Mouse (Mus musculus) adrenal gland, adult (tissue): Measurements from ENCODE around the gene Ppa2.

ENCODE experiments used
- DNase-seq, 2 experiments: peaks; one replicate each; pipeline ENCODE4 v3.0.0; 2022 to 2023; ENCODE audit warnings: low spot score in 1 of 2; ENCODE audit not compliant: inconsistent age in 2 of 2

The Ppa2 gene

DNA sequence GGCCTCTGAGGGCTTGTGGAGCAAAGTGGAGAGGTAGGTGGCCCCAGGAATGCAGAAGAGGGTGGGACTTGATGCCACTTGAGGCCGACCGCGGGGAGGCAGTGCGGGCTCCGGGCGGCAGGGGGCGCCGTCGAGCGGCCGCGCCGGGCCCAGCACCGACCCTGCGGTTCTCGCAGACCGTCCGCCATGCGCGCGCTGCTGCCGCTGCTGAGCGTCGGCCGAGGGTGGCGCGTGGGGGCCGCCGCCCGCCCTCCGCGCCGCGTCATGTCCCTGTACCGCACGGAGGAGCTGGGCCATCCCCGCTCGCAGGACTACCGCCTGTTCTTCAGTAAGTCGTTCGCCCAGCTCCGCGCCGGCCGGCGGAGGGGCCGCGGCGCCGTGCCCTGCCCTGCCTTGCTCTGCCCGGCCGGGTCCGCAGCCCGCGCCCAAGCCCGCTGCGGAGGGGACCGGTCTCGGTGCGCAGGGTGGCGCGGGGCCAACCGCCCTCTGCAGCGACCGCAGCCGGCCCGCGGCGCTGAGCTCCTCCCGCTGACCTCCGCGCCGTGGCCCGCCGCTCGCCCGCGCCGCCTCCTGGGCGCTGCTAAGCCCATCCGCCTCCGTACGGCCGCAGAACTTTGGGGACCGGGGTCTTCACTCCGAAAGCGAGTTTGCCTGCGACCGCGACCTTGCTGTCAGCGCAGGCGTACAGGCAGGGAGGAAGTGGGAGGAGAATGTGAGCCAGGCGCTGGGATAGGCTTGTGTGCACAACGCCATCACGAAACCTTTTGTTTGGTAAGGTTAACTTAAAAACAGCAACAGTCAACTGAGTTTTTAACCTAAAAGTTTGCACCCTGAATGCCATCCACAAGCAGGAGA, at the start of gene Ppa2:
Gene Ppa2, plus strand, starts transcription at position 157 of the 855 bp plus-strand sequence.
- DNase-seq, result peak; percentile 88 to 95

DNA sequence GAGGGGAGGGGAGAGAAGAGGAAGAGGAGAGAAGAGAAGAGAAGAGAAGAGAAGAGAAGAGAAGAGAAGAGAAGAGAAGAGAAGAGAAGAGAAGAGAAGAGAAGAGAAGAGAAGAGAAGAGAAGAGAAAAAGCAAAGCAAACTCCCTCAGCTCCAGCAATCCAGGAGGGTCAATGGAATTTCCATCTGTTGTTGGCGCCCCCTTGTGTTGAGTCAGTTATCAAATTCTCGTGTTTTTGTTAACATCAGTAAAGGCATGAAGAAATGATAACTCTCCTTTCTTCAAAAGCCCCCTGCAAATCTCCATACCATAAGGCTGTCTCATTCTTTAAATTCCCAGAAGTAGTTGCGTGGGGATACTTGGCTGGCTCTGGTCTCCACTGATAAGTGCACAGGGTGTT, 38.0 kb upstream of the Ppa2 start:
- peak; percentile 49 to 92 for DNase-seq

DNA sequence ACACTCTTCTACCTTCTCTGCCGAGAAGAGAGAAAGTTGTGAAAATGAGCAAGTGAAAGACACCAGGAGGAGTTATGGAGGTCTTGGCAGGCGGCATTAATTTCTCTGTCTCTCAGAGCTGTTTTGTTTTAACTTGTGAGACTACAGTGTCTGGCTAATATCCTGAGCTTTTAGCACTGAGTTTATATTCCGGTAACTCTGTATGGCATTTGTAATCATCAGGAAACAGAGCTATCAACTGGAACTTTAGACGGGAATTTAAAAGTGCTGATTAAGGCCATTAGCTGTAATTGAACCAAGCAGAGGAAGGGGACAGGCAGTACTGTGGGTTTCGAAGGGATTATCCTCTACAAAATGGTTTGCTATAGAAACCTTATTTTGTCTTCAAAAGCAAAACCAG, 25.3 kb upstream of the Ppa2 start:
- DNase-seq, result no peak

DNA sequence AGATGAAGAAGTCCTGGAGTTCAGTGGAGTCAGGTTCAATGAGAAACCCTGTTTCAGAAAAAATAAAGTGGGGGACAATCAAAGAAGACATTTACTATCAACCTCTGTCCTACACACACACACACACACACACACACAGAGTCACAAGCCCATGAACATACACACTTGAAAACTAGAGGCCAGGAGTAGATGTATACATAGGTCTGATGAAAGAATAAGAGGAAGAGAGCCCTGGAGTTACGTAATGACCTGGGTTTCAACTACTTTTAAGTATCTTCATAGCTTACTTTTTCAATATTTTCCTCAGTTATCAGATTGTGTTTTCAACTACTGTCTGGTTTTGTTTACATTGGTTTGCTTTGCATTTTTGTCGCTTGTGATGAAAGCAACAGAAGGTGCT, 21.1 kb upstream of the Ppa2 start:
- no peak for DNase-seq

DNA sequence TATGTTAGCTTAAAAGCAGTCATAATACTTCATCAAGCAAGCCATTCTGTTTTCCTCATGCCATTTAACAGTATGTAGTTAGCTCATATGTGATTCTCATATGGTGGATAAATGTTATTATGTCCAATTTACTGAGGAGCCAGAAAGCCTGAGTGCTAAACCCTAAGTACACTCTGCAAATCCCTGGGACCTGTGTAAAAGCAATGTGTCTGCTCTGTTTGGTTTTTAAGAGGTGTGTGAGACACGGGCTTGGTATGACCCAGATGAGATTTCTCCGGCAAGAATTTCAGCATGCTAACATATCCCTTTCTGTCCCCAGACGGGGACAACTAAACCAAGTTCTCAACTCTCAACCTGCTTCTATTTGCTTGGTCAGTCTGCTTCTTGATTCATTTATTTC, 5.6 kb upstream of the Ppa2 start:
- no peak for DNase-seq

DNA sequence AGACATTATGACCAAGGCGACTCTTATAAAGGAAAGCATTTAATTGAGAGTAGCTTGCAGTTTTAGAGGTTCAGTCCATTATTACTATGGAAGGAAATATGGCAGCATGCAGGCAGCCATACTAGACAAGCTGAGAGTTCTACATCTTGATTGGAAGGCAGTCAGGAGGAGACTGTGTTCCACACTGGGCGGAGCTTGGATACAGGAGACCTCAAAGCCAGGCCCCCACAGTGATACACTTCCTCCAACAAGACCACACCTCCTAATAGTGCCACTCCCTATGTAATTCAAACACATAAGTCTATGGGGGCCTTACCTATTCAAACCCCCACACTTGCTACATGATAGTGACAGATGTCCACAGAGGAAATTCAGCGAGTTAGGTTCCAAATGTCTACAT, 1.5 kb upstream of the Ppa2 start:
- no peak for DNase-seq

DNA sequence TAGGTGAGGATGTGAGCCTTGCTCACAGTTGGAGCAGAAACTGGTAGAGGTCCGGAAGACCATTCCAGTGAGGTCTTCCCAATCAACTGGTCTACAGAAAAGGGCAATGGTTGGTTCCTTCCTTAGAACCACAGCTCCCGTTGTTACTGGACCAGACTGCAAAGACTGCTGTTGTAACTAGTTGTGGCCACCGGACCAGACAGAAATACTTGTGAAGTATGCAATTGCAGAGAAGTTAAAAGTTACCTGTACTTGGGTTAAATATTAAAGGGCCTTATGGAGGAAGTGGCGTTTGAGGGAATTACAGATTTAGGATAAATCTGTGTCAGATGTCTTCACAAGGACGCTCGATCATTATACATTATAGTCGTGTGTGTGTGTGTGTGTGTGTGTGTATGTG, 551 bp upstream of the Ppa2 start:
- no peak for DNase-seq

DNA sequence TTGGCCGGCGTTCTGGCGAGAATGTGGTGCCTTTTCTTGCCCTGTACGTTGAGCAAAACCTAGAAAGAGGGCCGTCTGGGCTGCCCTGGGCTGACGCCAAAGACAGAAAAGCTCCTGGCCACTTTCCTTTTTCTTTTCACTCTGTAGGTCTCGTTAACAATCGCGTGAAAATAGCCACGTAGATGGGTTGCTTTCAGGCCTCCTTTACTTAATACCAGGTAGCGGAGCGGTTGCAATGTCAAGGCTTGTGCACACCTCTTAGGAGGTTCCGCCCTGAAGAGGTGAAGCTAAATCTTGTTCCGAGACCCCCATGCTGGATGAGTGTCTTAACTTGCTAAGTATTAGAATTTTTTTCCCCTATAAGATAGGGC, 884 bp downstream of the Ppa2 start:
- no peak for DNase-seq

DNA sequence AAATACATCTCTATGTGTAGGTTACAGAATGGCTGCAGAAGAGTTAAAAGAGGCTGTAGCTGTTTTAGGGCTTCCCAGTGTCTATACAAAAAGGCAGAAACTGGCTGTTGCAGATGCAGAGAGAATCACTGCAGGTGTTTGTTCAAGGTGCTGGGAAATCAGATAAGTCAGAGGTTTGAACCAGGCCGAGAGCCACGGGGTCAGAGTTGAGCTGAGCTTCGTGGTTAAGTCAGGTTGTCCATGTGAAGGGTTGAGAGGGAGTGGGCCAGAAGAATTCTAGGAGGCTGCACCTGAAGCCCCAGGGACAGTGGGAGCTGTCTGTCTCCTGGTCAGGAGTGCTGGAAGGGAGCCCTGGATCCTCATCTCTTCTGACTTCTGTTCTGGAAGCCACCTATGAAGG, 2.4 kb downstream of the Ppa2 start:
- no peak for DNase-seq

DNA sequence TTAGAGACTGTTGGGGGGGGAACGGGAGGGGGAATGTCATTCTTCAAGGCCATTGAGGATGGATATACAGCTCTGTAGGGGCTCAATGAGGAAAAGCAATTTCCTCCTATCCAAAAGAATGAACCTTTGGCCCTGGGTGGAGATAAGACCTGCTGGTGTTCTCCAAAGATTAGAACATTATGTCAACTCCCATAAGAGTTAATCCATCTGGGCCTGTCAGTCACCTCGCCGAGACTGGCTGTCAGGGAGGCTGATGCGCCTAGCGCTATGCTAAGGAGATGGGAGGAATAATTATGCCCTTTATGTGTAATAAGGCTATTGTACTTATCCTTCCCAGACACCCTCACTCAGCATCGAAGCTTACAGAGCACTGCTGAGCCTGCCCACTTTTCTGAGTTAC, 2.9 kb downstream of the Ppa2 start:
- DNase-seq, result no peak

DNA sequence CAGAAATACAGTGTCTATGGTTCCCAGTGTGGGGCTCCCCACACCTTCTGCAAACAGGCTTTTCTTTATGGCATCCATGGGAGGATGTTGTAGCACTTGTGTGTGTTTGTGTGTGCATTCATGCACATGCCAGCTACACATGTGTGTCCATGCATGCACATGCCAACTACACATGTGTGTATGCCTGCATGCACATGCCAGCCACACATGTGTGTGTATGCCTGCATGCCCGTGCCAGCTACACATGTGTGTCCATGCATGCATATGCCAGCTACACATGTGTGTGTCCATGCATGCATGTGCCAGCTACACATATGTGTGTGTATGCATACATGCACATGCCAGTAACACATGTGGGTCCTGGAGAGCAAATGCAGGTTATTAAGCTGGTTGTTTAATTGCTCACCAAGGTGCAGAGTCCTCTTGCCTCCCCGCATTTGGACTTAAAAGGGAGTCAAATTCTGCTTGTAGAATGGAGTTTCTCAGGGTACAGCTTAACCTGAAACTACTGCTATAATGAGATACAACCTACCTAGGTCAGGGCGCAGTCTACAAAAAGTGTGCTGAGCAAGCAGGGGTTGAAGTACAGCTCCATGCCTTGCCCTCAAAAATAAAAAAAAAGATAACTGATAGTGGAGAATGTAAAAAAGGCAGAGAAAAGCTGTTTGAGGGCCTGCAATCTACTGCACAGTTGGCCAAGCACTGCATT, 3.7 kb downstream of the Ppa2 start:
- no peak for DNase-seq

DNA sequence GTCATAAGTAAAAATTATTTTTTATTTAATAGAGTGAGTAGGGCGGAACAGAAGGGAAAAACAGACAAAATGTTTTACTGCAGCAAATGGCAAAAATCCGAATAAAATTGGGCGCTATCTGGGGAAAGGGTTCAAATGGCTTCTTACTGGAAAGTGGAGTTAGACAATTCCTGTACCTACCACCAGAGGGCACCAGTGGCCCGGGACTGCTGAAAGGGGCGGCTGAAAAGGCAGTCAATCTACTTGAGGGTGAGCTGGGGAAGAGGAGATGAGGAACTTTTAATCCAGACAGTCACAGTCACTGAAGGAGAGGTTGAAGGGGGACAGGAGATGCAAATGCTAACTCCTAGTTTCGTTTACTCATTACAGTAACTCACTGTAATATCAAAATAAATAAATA, 4.6 kb downstream of the Ppa2 start:
- peak; percentile 65 to 90 for DNase-seq

DNA sequence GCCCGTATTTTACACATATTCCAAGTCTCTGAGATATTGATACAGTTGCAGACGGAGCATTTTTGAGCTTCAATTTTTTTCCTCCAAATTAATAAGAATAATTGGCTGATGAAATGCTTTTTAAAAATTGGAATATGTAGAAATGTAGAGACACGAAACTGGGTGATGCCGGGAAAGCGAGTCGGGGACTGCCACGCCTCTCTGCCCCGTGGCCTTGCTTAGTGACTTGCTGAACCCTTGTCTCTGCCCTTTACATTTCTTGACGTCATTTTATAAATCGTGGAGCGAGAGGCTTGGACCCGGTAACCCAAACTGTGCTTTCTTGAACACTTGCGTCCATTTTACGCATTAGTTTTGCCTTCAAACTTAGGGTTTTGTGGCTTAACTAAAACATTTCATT, 5.1 kb downstream of the Ppa2 start:
- no peak for DNase-seq

DNA sequence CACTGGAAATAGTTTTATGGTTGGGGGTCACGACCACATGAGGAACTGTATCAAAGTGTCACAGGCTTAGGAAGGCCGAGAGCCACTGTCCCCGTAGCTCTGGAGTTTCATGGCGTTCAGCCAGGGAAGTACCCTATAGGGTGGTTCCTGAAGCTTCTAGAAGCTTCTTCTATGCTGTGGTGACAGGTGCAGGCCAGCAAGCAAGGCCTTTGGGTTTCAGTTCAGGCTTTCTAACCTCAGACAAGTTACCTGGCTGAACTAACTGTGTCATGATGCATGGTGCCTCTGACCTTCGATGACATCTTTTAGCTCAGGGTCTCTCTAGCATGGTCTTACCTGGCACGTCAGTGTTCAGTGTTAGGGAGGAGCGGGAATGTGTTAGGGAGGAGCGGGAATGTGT, 5.7 kb downstream of the Ppa2 start:
- no peak for DNase-seq

DNA sequence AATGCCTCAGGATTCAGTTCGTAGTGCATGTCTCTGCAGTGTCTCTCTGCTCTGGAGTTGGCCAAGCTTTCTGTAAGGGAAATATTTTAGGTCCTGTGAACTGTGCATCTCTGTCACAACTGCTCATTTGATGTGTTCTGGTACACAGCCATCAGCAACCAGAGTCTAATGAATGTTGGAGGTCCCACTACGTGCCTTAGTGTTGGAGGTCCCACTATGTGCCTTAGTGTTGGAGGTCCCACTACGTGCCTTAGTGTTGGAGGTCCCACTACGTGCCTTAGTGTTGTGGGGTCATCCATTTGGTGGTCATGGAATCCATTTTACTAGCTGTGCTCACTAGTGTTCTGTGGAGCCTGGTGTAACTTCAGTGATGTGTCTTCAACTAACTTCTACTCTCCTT, 7.9 kb downstream of the Ppa2 start:
- DNase-seq, result no peak

DNA sequence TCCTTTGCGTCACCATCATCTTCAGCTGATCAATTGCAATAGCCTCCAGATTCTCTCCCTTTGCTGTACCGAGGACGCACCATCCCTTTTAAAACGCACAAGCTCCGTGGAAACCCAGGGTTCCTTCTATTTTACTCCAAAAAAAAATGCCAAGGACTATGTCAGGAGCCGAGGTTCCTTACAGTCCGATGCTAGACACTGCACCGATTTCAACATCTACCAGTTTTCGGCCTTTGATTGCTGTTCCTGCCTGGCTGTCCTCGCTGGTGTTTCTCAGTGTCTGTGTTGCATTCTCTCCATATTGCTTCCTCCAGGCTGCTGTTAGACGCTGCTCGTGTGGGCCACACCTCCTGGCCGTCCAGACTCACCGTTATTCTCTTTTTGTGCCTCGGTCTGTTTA, 8.7 kb downstream of the Ppa2 start:
- no peak for DNase-seq

DNA sequence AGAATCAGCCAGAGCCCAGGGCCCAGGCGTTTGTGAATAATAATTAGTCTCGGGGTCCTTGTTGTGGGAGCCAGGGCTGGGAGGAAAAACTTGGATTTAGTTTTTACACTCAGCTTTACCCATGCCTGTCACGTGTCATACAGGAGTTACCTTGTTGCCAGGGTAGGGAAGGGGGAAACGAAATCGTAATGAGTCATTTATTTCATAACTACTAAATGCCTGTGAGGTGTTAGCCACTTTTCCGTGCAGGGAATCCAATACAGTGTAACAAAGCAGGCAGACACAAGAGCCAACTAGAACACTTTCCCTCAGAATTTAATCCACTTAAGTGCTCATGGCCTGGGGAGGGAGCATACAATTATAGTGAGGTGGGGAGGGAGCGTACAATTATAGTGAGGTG, 9.9 kb downstream of the Ppa2 start:
- no peak for DNase-seq

DNA sequence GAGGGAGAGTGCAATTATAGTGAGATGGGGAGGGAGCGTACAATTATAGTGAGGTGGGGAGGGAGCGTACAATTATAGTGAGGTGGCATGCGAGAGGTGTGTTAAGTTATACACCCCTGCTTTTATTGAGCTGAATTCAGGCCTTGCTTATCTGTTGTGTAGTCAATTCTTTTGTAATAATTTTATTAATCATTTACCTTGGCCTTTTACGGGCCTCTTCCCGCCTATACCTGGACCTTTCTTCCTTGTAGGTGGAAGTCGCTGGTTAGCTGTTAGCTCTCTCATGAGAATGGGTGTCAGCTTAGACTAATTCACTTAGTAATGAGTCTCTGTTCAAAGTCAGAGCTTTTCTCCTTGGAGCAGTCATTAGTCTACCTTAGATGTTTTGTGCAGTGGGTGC, 10.4 kb downstream of the Ppa2 start:
- no peak for DNase-seq

DNA sequence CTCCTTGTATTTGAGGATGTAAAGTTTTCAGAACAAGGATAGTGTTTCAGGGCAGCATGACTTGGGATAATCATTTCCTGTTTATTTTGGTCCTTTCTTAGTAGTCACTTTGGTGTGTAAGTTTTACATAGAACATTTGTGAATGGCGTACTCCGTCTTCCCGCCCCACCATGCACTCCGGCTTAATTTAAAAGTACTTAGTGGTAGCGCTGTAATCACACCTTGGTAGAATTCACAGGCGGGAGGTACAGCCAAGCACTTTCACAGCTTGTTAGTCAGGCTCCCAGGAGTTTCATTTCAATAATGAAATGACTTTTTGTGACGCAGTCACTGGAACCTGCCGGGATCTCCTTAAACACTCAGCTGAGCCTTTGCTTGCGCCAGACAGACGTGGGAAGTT, 12.0 kb downstream of the Ppa2 start:
- DNase-seq, result no peak

DNA sequence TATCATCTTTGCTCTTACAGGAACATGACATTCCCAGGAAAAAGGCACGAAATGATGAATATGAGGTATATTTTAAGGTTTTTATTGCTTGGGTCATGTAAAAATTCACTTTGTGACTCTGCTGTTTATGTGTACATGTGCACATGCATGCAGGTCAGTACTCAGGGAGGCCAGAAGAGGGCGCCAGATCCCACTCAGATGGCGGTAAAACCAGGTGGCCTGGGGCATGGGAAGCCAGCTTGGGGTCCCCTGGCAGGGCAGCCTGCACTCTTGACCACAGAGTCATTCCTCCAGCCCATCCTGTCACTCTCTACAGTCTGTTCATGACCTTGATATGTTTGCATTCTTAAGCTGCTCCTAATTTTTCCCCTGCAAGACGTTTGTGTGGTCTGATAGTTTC, 12.6 kb downstream of the Ppa2 start:
- no peak for DNase-seq

DNA sequence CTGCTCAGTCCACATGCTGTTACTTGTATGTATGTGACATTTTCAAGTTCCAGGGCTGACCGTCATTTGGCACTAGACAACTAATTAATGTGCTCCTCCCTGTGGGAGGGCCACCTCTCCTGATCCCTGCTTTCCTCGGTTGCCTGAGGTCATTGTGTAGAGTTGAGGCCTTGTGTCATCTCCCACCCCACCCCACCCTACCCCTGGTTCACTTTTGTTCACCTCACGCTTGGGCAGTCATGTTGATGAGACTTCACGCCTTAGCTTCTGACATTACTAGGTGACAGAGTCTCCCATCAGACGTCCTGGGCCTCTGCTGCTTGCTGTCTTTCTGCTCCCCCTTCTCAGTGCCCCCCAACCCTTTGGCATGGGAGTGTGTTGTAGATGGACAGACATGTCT, 15.2 kb downstream of the Ppa2 start:
- DNase-seq, result no peak

DNA sequence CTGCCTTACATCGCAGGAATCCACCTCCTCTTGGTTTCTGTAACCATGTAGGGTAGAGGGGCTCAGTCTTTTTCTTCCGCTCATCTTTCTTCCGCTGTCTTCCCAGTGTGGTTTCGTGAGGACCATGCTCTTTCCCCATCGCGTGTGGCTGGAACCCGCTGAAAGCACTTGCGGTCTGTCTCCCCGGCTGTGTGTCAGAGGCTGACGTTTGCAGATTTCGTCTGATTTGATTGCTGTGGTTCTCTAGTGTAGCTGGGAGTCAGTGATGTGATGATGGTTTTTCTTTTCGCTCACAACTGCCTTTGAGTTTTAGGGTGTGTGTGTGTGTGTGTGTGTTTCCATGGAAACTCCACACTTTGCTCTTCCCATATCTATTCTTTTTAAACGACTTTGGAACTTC, 18.6 kb downstream of the Ppa2 start:
- DNase-seq, result no peak

DNA sequence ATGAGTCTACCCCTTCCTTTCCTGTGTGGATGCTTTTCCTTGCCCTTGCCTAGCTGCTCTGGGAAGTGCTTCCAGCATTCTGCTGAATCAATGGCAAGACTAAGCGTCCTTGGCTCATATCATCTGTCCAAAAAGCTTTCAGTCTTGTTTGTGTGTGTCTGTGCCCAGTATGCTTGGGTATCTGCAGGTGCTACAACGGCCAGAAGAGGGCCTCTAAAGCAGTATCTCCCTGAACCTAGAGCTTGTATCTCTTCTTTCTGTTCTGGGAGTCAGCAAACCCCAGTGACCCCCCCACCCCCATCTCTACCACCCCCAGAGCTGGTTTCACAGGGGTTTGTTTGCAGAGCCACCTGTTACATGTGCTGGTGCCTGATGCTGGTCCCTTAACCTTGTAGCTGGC, 19.5 kb downstream of the Ppa2 start:
- DNase-seq, result no peak
